8 mouse cellular contexts compared by ENCODE assay signal in the genomic region with DNA sequence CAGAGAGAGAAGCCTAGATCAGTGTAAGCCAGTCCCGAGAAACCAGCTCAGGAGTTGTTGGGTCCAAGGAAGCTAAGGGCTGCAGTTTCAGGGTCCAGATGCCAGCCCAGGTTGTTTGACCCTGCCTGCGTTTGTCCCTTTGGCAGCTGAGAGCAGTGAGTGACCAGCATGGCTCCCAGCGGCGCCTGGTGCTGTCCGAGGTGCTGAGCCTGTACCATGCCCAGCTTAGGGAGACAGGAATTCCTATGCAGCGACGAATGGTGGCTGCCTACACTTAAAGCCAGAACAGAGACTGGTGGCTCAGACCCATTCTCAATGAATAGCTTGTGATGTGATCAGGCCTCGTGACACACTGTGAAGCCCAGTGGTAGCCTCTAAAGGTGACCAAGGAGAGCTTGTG. TPM values are rescaled to one million over a fixed set of nuclear protein-coding genes. Genes with fewer than 3 reads are reported as not detected.
A peak's percentile ranks its signal among the peaks of the same experiment; 100 is the strongest.
DNase-seq lines count a peak whose midpoint lies in the region; ATAC-seq lines count a peak whose summit lies in the region.
"Had no signal": no experiment of that assay in that cellular context is flagged by ENCODE, and none has a peak within 500 bp of the region (broad histone marks: within the 10 kb centered on the region; RNA-seq: fewer than 3 reads in every experiment).

No protein-coding gene starts in this region.

- no peak for ATAC-seq in inflammation-experienced regulatory T-cells, adult 6 months

- peak; percentile 50 for DNase-seq in thymus, postnatal 4 days
- DNase-seq in thymus, postnatal 14 days: no peak
- peak; percentile 81 for DNase-seq in embryo, embryonic 10.5 days (ENCODE audit: low spot score)
- DNase-seq in kidney, postnatal 14 days: peak; percentile 69
- DNase-seq in retina, postnatal 1 day: peak; percentile 58
- no peak for DNase-seq in layer of hippocampus, adult 11-12 months (ENCODE audit: low spot score)

RNA-seq across cellular contexts. Expression of a gene that starts 20.8 kb away (rescaled TPM):
- not detected for polyA plus RNA-seq in inflammation-experienced regulatory T-cells, adult 6 months (2017; shearing (Covaris generic))
- polyA plus RNA-seq: embryonic facial prominence, embryonic 13.5 days had no signal

RNA-seq across cellular contexts. Expression of a gene that starts 30.8 kb away (rescaled TPM):
- 10 to 100 TPM; 31.7 to 86.8 (median 66.9) TPM for polyA plus RNA-seq in inflammation-experienced regulatory T-cells, adult 6 months (2017; shearing (Covaris generic))

RNA-seq across cellular contexts. Expression of a gene that starts 46.0 kb away (rescaled TPM):
- polyA plus RNA-seq in inflammation-experienced regulatory T-cells, adult 6 months (2017; shearing (Covaris generic)): 10 to 100 TPM; 20.2 to 22.8 (median 22.4) TPM

RNA-seq across cellular contexts. Expression of a gene that starts 46.1 kb away (rescaled TPM):
- polyA plus RNA-seq in inflammation-experienced regulatory T-cells, adult 6 months (2017; shearing (Covaris generic)): 10 to 100 TPM; 36.4 to 52.4 (median 45.3) TPM

Comparison
In these comparisons a context has a peak if more than half of its experiments do, and no peak if none do; other contexts are left out.
1. DNase-seq: peak in thymus, postnatal 4 days (single experiment), embryo, embryonic 10.5 days (single experiment), kidney, postnatal 14 days (single experiment) and retina, postnatal 1 day (single experiment); none in thymus, postnatal 14 days (single experiment) and layer of hippocampus, adult 11-12 months (single experiment).